Comparison of ENCODE assay signal across 24 mouse cellular contexts in the genomic region with DNA sequence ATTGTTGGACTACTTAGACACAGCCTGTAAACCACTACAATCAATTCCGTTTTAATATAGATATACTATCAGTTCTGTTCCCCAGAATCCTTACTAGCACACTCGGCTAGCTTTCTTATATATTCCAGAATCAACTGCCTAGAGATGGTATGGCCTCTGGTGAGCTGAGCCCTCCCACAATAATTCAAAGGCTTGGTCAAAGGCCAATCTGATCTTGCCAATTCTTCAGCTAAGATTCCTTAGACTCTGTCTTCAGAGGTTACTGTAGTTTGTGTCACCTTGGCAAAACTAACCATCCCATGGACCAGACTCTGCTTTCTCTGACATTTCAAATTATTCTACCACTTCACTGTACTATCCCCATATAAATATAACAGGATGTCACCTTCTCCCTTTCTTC. TPM values are rescaled to one million over a fixed set of nuclear protein-coding genes. Genes with fewer than 3 reads are reported as not detected.
DNase-seq lines count a peak whose midpoint lies in the region; ATAC-seq and TF ChIP-seq lines count a peak whose summit lies in the region.
"Had no signal": no experiment of that assay in that cellular context is flagged by ENCODE, and none has a peak within 500 bp of the region (broad histone marks: within the 10 kb centered on the region; RNA-seq: fewer than 3 reads in every experiment).

No protein-coding gene starts in this region.

- peak overlapping the region; percentile 41 for H3K27ac ChIP-seq in embryonic facial prominence, embryonic 14.5 days (replicated peaks; ENCODE audit: low read depth, low read length)
- H3K27ac ChIP-seq in embryonic fibroblast, embryonic 13.5 days (ENCODE audit: insufficient read depth, low read length), result peak overlapping the region; percentile 100
- H3K27ac ChIP-seq: forebrain, embryonic 10.5 days; forebrain, embryonic 12.5 days had no signal

- no peak for ATAC-seq in embryonic facial prominence, embryonic 14.5 days (ENCODE audit: low read depth)
- no peak for ATAC-seq in erythroblast, adult 5-6 weeks (replicated peaks; ENCODE audit: low FRiP score, poor library complexity, severe bottlenecking)
- ATAC-seq in inflammation-experienced regulatory T-cells, adult 6 months, result no peak
- ATAC-seq: CD4-positive, CD25-positive, alpha-beta regulatory T cell, adult 4 months; forebrain, embryonic 14.5 days; forebrain, embryonic 16.5 days had no signal

- H3K4me3 ChIP-seq in embryonic facial prominence, embryonic 14.5 days (ENCODE audit: low read depth, low read length), result no peak overlapping the region
- H3K4me3 ChIP-seq in embryonic fibroblast, embryonic 13.5 days (ENCODE audit: insufficient read depth, low read length), result no peak overlapping the region
- H3K4me3 ChIP-seq: erythroblast, embryonic 14.5 days; forebrain, embryonic 10.5 days; forebrain, embryonic 12.5 days had no signal

- peaks cover 10% of the 10 kb centered on the region; the same call in 1 of the 2 replicates for H3K4me1 ChIP-seq in embryonic facial prominence, embryonic 14.5 days (ENCODE audit: control insufficient read depth, insufficient read depth, low read length)
- H3K4me1 ChIP-seq in embryonic fibroblast, embryonic 13.5 days (ENCODE audit: control insufficient read depth, insufficient read depth, low read length), result peaks cover 3% of the 10 kb centered on the region; the same call in 1 of the 2 replicates
- H3K4me1 ChIP-seq: forebrain, embryonic 10.5 days; forebrain, embryonic 12.5 days had no signal

- no peaks in the 10 kb centered on the region for H3K9me3 ChIP-seq in embryonic facial prominence, embryonic 14.5 days (ENCODE audit: control insufficient read depth, low read length)
- H3K9me3 ChIP-seq: forebrain, embryonic 10.5 days; forebrain, embryonic 12.5 days; G1E had no signal

- H3K36me3 ChIP-seq in embryonic facial prominence, embryonic 14.5 days (ENCODE audit: control insufficient read depth, insufficient read depth, low read length), result no peaks in the 10 kb centered on the region
- H3K36me3 ChIP-seq: forebrain, embryonic 10.5 days; forebrain, embryonic 12.5 days; G1E had no signal

- no peak for TF ChIP-seq CTCF in embryonic fibroblast, embryonic 13.5 days (IDR thresholded peaks at IDR 0.05; ENCODE audit: borderline replicate concordance, insufficient read depth, low read length)

- no peak for TF ChIP-seq POLR2A in embryonic fibroblast, embryonic 13.5 days (IDR thresholded peaks at IDR 0.05; ENCODE audit: low read depth, low read length)

- H3K4me2 ChIP-seq in embryonic facial prominence, embryonic 14.5 days (ENCODE audit: low read depth, low read length), result no peak overlapping the region
- H3K4me2 ChIP-seq: forebrain, embryonic 12.5 days had no signal

- no peaks in the 10 kb centered on the region for H3K27me3 ChIP-seq in embryonic facial prominence, embryonic 14.5 days (replicated peaks; ENCODE audit: control insufficient read depth, insufficient read depth, low read length)
- H3K27me3 ChIP-seq: CH12.LX; forebrain, embryonic 12.5 days had no signal

- WGBS in embryonic facial prominence, embryonic 14.5 days, result 73% methylated on average over 2 of the region's 2 CpGs

- H3K9ac ChIP-seq in embryonic facial prominence, embryonic 14.5 days (ENCODE audit: low read depth, low read length), result no peak overlapping the region
- H3K9ac ChIP-seq: forebrain, embryonic 12.5 days had no signal

- DNase-seq in 3T3-L1 (ENCODE audit: low read depth, low spot score) (peak; percentile 67), NIH3T3 (ENCODE audit: low read depth) (peak; percentile 53)
- DNase-seq in embryonic facial prominence, embryonic 14.5 days (ENCODE audit: low spot score), result no peak
- DNase-seq in frontal cortex, postnatal 36 days (ENCODE audit: low spot score in 2 of 2), result no peak
- no peak for DNase-seq in right cerebral cortex, postnatal 25 days
- DNase-seq: adrenal gland, adult 2 months; adrenal gland, postnatal 10 days; adrenal gland, postnatal 25 days; B cell, adult 2 months; cerebellum, adult 11 months; cerebellum, adult 2 months; cerebellum, adult 9-10 months; cerebellum, postnatal 25 days had no signal

RNA-seq across cellular contexts. Expression of a gene that starts 25.4 kb away (rescaled TPM):
- polyA plus RNA-seq in embryonic facial prominence, embryonic 14.5 days (2014; fragmentation: Nextera tagmentation; extraction: Ambion mirVana), result 248 and 345 TPM in 2 replicates
- polyA plus RNA-seq in embryonic fibroblast, embryonic 13.5 days (2011; ENCODE audit: insufficient read length, low read depth, missing spikeins), result 2,091 and 2,241 TPM in 2 replicates
- 617 and 762 TPM in 2 replicates for total RNA-seq in erythroblast, adult 5-6 weeks (2015; ENCODE audit: low replicate concordance)
- total RNA-seq in erythroblast, adult 5-6 weeks (2017; ENCODE audit: low replicate concordance), result 402 and 528 TPM in 2 replicates
- polyA plus RNA-seq in inflammation-experienced regulatory T-cells, adult 6 months (2017; shearing (Covaris generic)), result 10 to 100 TPM in 1 of 3 experiments, 1 to 10 TPM in 2; 6.1 to 16.1 (median 6.9) TPM
- polyA plus RNA-seq: erythroblast, embryonic 14.5 days; G1E had no signal

Comparison
In these comparisons a context has a peak if more than half of its experiments do, and no peak if none do; other contexts are left out.
1. DNase-seq: peak in 3T3-L1 (single experiment) and NIH3T3 (single experiment); none in embryonic facial prominence, embryonic 14.5 days (single experiment), frontal cortex, postnatal 36 days (0 of 2) and right cerebral cortex, postnatal 25 days (single experiment).
2. RNA of a gene that starts 25.4 kb away (polyA plus RNA-seq): 2,091 to 2,241 TPM in embryonic fibroblast, embryonic 13.5 days and 248 to 345 TPM in embryonic facial prominence, embryonic 14.5 days; 6.1 to 16.1 TPM in inflammation-experienced regulatory T-cells, adult 6 months; every median in the first group is over 10 times any median in the second.